Comparison of ENCODE assay signal across 21 mouse cellular contexts in genomic region chr9:27144271-27144840, GRCm38 (mm10). TPM values are rescaled to one million over a fixed set of nuclear protein-coding genes. Genes with fewer than 3 reads are reported as not detected.
DNase-seq lines count a peak whose midpoint lies in the region; ATAC-seq and TF ChIP-seq lines count a peak whose summit lies in the region.
"Had no signal": no experiment of that assay in that cellular context is flagged by ENCODE, and none has a peak within 500 bp of the region (broad histone marks: within the 10 kb centered on the region; RNA-seq: fewer than 3 reads in every experiment).

No protein-coding gene starts in this region.

- no peak for TF ChIP-seq CTCF in layer of hippocampus, adult 2 months (conservative IDR thresholded peaks at IDR 0.05)

- H3K4me3 ChIP-seq in layer of hippocampus, adult 2 months, result no peak overlapping the region
- H3K4me3 ChIP-seq: embryonic facial prominence, embryonic 12.5 days; embryonic facial prominence, embryonic 15.5 days; heart, embryonic 10.5 days; hindbrain, embryonic 12.5 days; hindbrain, embryonic 15.5 days had no signal

- peak; percentile 62; the same call in 1 of the 2 replicates for ATAC-seq in frontal cortex, adult (ENCODE audit: low TSS enrichment)
- ATAC-seq: activated CD4-positive, CD25-positive, alpha-beta regulatory T cell, adult 4 months; forebrain, embryonic 14.5 days; forebrain, postnatal 0 days; intestine, postnatal 0 days had no signal

- peak; percentile 55 for DNase-seq in adrenal gland, adult 2 months
- no peak for DNase-seq in adrenal gland, postnatal 25 days
- no peak for DNase-seq in frontal cortex, postnatal 36 days (ENCODE audit: low spot score in 2 of 2)
- DNase-seq in layer of hippocampus, adult 2 months (ENCODE audit: low spot score in 2 of 2), result no peak
- DNase-seq in layer of hippocampus, postnatal 25 days (ENCODE audit: extremely low spot score in 1 of 2, low spot score in 1 of 2), result no peak
- peak; percentile 57 for DNase-seq in brain, adult 2 months (ENCODE audit: low read depth, low spot score)
- DNase-seq: cerebellum, adult 18-20 months; cerebellum, adult 9-10 months; cerebellum, postnatal 14 days; forebrain, postnatal 0 days; gastrocnemius, postnatal 25 days; heart, adult 18-20 months had no signal

- peak overlapping the region; percentile 59 for H3K27ac ChIP-seq in layer of hippocampus, adult 2 months
- H3K27ac ChIP-seq: embryonic facial prominence, embryonic 12.5 days; embryonic facial prominence, embryonic 15.5 days; heart, embryonic 10.5 days; hindbrain, embryonic 12.5 days; hindbrain, embryonic 15.5 days had no signal

RNA-seq across cellular contexts. Expression of gene Jam3, which starts 10.9 kb away (rescaled TPM):
- 10 to 100 TPM; 29.8 to 35.7 TPM for total RNA-seq in adrenal gland, adult 2 months (2021)
- 19.2 and 23.5 TPM in 2 replicates for polyA plus RNA-seq in adrenal gland, adult 2 months (2012; rRNA removed)
- total RNA-seq in adrenal gland, postnatal 25 days (2021), result 35.7 and 36.5 TPM in 2 replicates
- 10 to 100 TPM; 36.4 to 42.3 TPM for total RNA-seq in layer of hippocampus, adult 2 months (2021)
- 10 to 100 TPM; 43.0 to 44.2 TPM for total RNA-seq in layer of hippocampus, postnatal 25 days (2021)

Comparison
In these comparisons a context has a peak if more than half of its experiments do, and no peak if none do; other contexts are left out.
1. DNase-seq: peak in adrenal gland, adult 2 months (single experiment) and brain, adult 2 months (single experiment); none in adrenal gland, postnatal 25 days (single experiment), frontal cortex, postnatal 36 days (0 of 2), layer of hippocampus, adult 2 months (0 of 2) and layer of hippocampus, postnatal 25 days (0 of 2).